Mouse (Mus musculus) G1E (cell line): ENCODE measurements at regions not wholly inside any gene's neighbourhood (a gene's known extent, or its start where the extent isn't known, plus 50 kb on each side); places are given as distances from the start of the nearest gene placed in this dataset.

ENCODE experiments used
- CTCF ChIP-seq: IDR thresholded peaks from 2 replicates; pipeline ENCODE4 v1.5.1; 2012; ENCODE audit warnings: low read depth, low read length, inconsistent platforms, mixed read lengths
- GATA1 ChIP-seq: IDR thresholded peaks from 2 replicates; pipeline ENCODE4 v1.6.1; 2012; ENCODE audit warnings: borderline replicate concordance, low read length, inconsistent platforms, mixed read lengths
- GATA2 ChIP-seq: IDR thresholded peaks from 2 replicates; pipeline ENCODE4 v1.6.1; 2012; ENCODE audit warnings: low read depth, low read length, inconsistent platforms, borderline replicate concordance
- TAL1 ChIP-seq: conservative IDR thresholded peaks from 2 replicates; pipeline ENCODE4 v1.6.1; 2012; ENCODE audit warnings: low read depth, low read length, inconsistent platforms, mixed read lengths

GRCm38 (mm10) chr5:119023947-119024346, 463.5 kb downstream of the Med13l start:
- no peak for TF ChIP-seq CTCF
- TF ChIP-seq GATA1: no peak
- TF ChIP-seq TAL1: no peak
- TF ChIP-seq GATA2: no peak
